Mouse (Mus musculus): Measurements from ENCODE around the gene Cdk19.

The Cdk19 gene

GRCm38 (mm10) chr10:40339351-40339964, at the start of gene Cdk19:
Gene Cdk19, plus strand, starts transcription at chr10:40339564.
- in situ Hi-C loops (cut with MboI, MseI), result loop anchor here (5.0 kb wide), 1 partner anchor 72 kb away; no protein-coding TSS in a partner anchor

GRCm38 (mm10) chr10:40292640-40293039, 46.7 kb upstream of the Cdk19 start:
- in situ Hi-C loops (cut with MboI, MseI), result no loop called here

GRCm38 (mm10) chr10:40300648-40301171, 38.7 kb upstream of the Cdk19 start:
- in situ Hi-C loops (cut with MboI, MseI), result loop anchor here (5.0 kb wide), 1 partner anchor 43 kb away; the partner anchor contains the start of gene Gtf3c6

- in situ Hi-C loops (cut with MboI, MseI), result loop anchor here (5.0 kb wide), 1 partner anchor 44 kb away; the partner anchor contains the start of gene Gtf3c6
Measured at GRCm38 (mm10) chr10:40301181-40302075, 37.9 kb upstream of the Cdk19 start.

- in situ Hi-C loops (cut with MboI, MseI), result loop anchor here (5.0 kb wide), 1 partner anchor 45 kb away; the partner anchor contains the start of gene Gtf3c6
Measured at GRCm38 (mm10) chr10:40302140-40302985, 37.0 kb upstream of the Cdk19 start, which contains the start of gene Amd1. Gene Amd1, minus strand, starts transcription at chr10:40302186.

GRCm38 (mm10) chr10:40305989-40306388, 33.4 kb upstream of the Cdk19 start:
- in situ Hi-C loops (cut with MboI, MseI), result no loop called here

GRCm38 (mm10) chr10:40307826-40308583, 31.4 kb upstream of the Cdk19 start:
- in situ Hi-C loops (cut with MboI, MseI), result no loop called here

- in situ Hi-C loops (cut with MboI, MseI), result no loop called here
Measured at GRCm38 (mm10) chr10:40309884-40310635, 29.3 kb upstream of the Cdk19 start.

GRCm38 (mm10) chr10:40312781-40313180, 26.6 kb upstream of the Cdk19 start:
- in situ Hi-C loops (cut with MboI, MseI), result no loop called here

GRCm38 (mm10) chr10:40316841-40317585, 22.4 kb upstream of the Cdk19 start:
- in situ Hi-C loops (cut with MboI, MseI), result no loop called here

- in situ Hi-C loops (cut with MboI, MseI), result no loop called here
Measured at GRCm38 (mm10) chr10:40320306-40320705, 19.1 kb upstream of the Cdk19 start.

GRCm38 (mm10) chr10:40328004-40328551, 11.3 kb upstream of the Cdk19 start:
- in situ Hi-C loops (cut with MboI, MseI), result no loop called here

- in situ Hi-C loops (cut with MboI, MseI), result no loop called here
Measured at GRCm38 (mm10) chr10:40330262-40330661, 9.1 kb upstream of the Cdk19 start.

GRCm38 (mm10) chr10:40332864-40333263, 6.5 kb upstream of the Cdk19 start:
- in situ Hi-C loops (cut with MboI, MseI), result no loop called here

GRCm38 (mm10) chr10:40342036-40342435, 2.7 kb downstream of the Cdk19 start:
- in situ Hi-C loops (cut with MboI, MseI), result no loop called here

- in situ Hi-C loops (cut with MboI, MseI), result no loop called here
Measured at GRCm38 (mm10) chr10:40346776-40347403, 7.5 kb downstream of the Cdk19 start.

- in situ Hi-C loops (cut with MboI, MseI), result no loop called here
Measured at GRCm38 (mm10) chr10:40347461-40347954, 8.1 kb downstream of the Cdk19 start.
